Mouse (Mus musculus) lung, adult 2 months (tissue): ENCODE results near the gene Ankmy2.

Experiments used
- CTCF ChIP-seq: fragments of 200-500 bp; IDR thresholded peaks from 2 replicates; pipeline ENCODE4 v1.5.1; 2011; ENCODE audit warnings: mild to moderate bottlenecking, low read length, control low read depth; ENCODE audit not compliant: insufficient read depth
- POLR2A ChIP-seq: fragments of 200-500 bp; IDR thresholded peaks from 2 replicates; pipeline ENCODE4 v1.6.1; 2011; ENCODE audit warnings: low read depth, mild to moderate bottlenecking, control low read depth, low read length, borderline replicate concordance; ENCODE audit errors: extremely low read depth

DNA sequence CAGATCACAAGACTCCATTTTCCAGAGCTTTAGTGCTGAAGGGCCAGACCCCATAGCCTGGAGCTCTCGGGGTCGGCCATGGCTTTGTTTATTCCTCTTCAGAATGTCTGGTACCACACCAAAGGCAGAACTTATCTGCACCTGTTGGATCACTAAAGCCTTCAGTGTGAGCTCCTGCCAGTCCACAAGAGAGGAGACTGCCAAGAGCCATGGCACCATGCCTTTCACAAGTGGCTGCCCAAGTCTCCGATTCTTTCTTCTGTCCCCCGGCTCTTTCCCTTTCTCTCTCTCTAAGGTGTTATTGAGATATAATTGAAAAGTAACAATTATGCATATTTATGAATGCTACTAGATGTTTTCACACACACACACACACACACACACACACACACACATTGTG is 53.2 kb downstream of the Ankmy2 start:
- TF ChIP-seq POLR2A: no peak
- no peak for TF ChIP-seq CTCF
